Mouse (Mus musculus) liver, adult 2 months (tissue): ENCODE data around the gene Hexim2. TPM values are rescaled to one million over a fixed set of nuclear protein-coding genes. Genes with fewer than 3 reads are reported as not detected.

ENCODE experiments used
- DNase-seq: peaks from one replicate; pipeline ENCODE4 v3.0.0-alpha.2; 2011; ENCODE audit warnings: low read depth, low spot score; ENCODE audit errors: extremely low read depth
- H3K27ac ChIP-seq: fragments of 200-500 bp; replicated peaks from 2 replicates; pipeline ENCODE4 v1.5.1; 2012; ENCODE audit warnings: low read depth, mild to moderate bottlenecking, control low read depth, inconsistent platforms, low read length; ENCODE audit not compliant: insufficient read depth
- H3K27me3 ChIP-seq: fragments of 200-500 bp; 2 replicates; pipeline ENCODE4 v1.6.1; 2012; ENCODE audit warnings: mild to moderate bottlenecking, moderate library complexity, low read length, inconsistent platforms; ENCODE audit not compliant: control insufficient read depth, insufficient read depth
- H3K36me3 ChIP-seq: fragments of 200-500 bp; 2 replicates; pipeline ENCODE4 v1.6.1; 2012; ENCODE audit warnings: low read length, inconsistent platforms; ENCODE audit not compliant: control insufficient read depth, insufficient read depth
- H3K4me1 ChIP-seq: fragments of 200-500 bp; 2 replicates; pipeline ENCODE4 v1.6.1; 2011; ENCODE audit warnings: low read length; ENCODE audit not compliant: control insufficient read depth, insufficient read depth
- H3K4me3 ChIP-seq: fragments of 200-500 bp; 2 replicates; pipeline ENCODE4 v1.5.1; 2011; ENCODE audit warnings: low read depth, mild to moderate bottlenecking, control low read depth, low read length, moderate library complexity; ENCODE audit not compliant: insufficient read depth
- H3K79me2 ChIP-seq: fragments of 200-500 bp; 2 replicates; pipeline ENCODE4 v1.6.1; 2012; ENCODE audit warnings: inconsistent platforms, mild to moderate bottlenecking, low read length, moderate library complexity; ENCODE audit not compliant: control insufficient read depth, insufficient read depth
- H3K9ac ChIP-seq: fragments of 200-500 bp; 2 replicates; pipeline ENCODE4 v1.6.1; 2012; ENCODE audit warnings: low read depth, mild to moderate bottlenecking, control low read depth, inconsistent platforms, low read length
- CTCF ChIP-seq: fragments of 200-500 bp; IDR thresholded peaks from 2 replicates; pipeline ENCODE4 v1.5.1; 2011; ENCODE audit warnings: low read depth, low read length, control low read depth
- POLR2A ChIP-seq: fragments of 200-500 bp; IDR thresholded peaks from 2 replicates; pipeline ENCODE4 v1.6.1; 2011; ENCODE audit warnings: low read length, control low read depth; ENCODE audit not compliant: insufficient read depth; ENCODE audit errors: extremely low read depth
- WGBS: fragments of 180-500 bp; shearing (Covaris S2); methylation state at CpG from one replicate; pipeline ENCODE4 v1.1.7; 2018; 5-methylcytosine and 5-hydroxymethylcytosine counted together
- polyA plus RNA-seq: library from polyadenylated mRNA; depleted of rRNA; stranded (reverse); fragments of >200 nt; gene quantifications from 2 replicates; pipeline ENCODE4 v1.2.3, GENCODE M21; 2012; rRNA removed
- total RNA-seq: library from RNA; depleted of rRNA; stranded (reverse); fragments of >200 nt; gene quantifications from 2 replicates; pipeline ENCODE4 v1.2.3, GENCODE M21; 2014; rRNA removed

Gene Hexim2
- total RNA-seq = 1.3 and 1.8 TPM in 2 replicates
- polyA plus RNA-seq = 1.6 and 1.9 TPM in 2 replicates

DNA sequence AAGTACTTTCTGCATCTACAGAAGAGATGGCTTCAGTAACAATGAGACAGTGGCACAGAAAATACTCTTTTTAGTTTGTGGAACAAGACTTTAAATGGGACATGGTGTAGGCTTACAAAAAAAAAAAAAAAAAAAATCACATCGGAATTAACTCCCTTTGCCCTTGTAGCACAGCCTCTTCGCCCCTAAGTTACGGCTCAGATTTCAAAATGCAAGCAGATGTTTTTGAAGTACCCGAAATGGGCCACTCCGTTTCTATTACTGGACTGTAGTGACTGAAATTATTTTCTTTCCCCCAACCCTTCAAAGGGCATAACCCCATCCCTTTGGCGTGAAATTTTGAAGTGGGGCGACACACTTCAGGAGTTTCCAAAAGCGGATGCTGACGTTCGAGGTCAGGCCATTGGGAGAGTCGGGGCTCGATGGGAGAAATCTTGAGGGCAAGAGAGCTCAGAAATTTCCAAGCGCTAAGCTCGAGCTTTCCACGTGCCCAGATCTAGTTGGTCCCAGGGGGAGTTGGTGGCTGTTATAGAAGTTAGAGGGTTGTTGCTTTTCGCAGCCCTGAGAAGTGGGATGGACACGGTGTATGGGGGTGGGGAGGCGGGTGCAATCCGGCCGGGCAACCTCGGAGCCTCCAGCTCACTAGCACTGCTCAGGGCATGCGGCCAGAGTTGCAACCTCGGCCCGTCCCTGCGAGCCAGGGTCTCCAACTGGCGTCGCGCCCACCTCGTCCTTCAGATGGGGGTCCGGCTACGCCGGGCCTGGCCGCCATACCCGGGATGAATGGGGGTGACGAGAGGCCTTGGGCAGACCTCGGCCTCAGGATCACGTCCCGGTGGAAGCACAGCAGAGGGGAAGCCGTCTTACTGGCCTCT is at the start of gene Hexim2:
Gene Hexim2, plus strand, starts transcription at position 729 of the 875 bp plus-strand sequence.
- Histone ChIP-seq H3K79me2 (peaks cover 17% of the 10 kb centered on the region; the same call in 1 of the 2 replicates), H3K4me1 (peaks cover 14% of the 10 kb centered on the region), H3K27me3 (no peaks in the 10 kb centered on the region), H3K36me3 (no peaks in the 10 kb centered on the region), H3K4me3 (peak within 1 kb of the TSS; percentile 93), H3K9ac (peak within 1 kb of the TSS; percentile 99), H3K27ac (peak within 1 kb of the TSS; percentile 96)
- DNase-seq = no peak
- no peak for TF ChIP-seq POLR2A
- no peak for TF ChIP-seq CTCF
- under 1% methylated on average over 39 of the region's 39 CpGs for whole genome bisulfite sequencing

DNA sequence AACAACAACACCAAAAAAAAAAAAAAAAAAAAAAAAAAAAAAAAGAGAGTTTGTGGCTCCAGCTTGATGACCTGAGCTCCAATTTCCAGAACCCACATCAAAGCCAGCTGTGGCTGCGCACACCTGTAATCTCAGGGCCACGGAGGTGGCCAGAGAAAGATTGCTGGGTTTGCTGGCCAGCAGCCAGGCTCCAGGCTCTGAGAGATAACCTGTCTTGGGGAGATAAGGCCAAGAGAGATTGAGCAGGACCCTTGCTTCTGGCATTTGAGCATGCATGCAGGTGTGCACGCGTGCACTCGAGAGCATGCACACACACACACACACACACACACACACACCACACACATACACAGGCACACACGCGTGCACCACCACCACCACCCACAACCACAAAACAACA is 38.9 kb upstream of the Hexim2 start:
- no peaks in the 10 kb centered on the region for H3K27me3 ChIP-seq
- H3K79me2 ChIP-seq = no peaks in the 10 kb centered on the region
- H3K27ac ChIP-seq = no peak overlapping the region
- WGBS = 79% methylated on average over 7 of the region's 7 CpGs
- H3K9ac ChIP-seq = no peak overlapping the region
- H3K4me3 ChIP-seq = no peak overlapping the region
- no peaks in the 10 kb centered on the region for H3K36me3 ChIP-seq
- H3K4me1 ChIP-seq = no peaks in the 10 kb centered on the region
- TF ChIP-seq POLR2A = no peak
- no peak for TF ChIP-seq CTCF
- DNase-seq = no peak

DNA sequence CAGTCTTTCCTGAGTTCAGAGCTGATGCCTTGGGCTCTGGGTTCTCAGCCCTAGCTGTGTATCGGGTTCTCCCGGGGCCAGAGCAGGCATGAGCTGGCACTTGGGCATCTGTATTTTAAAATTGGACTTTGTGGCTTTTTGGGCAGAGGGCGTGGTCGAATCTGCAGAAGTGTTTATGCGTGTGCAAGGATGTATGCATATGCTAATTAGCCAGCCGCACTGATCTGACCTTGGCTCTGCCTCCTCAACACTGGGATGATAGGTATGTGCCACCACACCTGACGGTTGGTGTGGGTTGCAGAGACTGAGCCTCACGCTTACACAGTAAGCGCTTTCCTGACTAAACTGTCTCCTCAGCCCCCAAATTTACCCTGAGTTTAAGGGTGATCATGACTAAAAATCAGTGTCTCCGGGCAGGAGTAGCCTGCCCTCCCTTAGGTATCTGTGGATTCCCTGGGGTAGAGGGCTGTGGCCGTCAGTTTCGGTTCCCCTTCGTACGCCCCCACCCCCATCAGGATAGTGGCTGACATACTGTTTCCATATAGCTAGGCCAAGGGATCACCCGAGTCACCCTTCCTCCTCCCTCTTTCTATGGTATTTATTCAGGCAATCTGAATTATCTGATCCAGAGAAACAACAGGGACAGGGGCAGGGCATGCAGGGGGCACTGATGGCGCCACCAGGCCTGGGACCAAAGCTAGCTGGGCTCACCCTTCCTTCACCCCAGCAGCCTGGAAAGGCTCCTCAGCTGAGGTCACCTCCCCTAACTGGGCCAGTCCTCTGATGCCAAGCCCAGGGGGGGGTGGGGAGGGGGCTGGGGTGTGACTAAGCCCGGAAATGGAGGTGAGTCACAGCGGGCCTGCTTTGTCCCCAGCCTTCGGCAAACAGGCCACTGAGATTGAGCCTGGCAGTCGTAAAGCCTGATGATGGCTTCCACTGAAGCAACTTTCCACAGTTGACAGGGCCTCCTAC is 38.1 kb upstream of the Hexim2 start:
- no peak for TF ChIP-seq POLR2A
- TF ChIP-seq CTCF = no peak
- H3K27ac ChIP-seq = no peak overlapping the region
- no peaks in the 10 kb centered on the region for H3K36me3 ChIP-seq
- H3K4me3 ChIP-seq = no peak overlapping the region
- 81% methylated on average over 20 of the region's 20 CpGs for WGBS
- no peak overlapping the region for H3K9ac ChIP-seq
- no peak for DNase-seq
- H3K79me2 ChIP-seq = no peaks in the 10 kb centered on the region
- H3K4me1 ChIP-seq = no peaks in the 10 kb centered on the region
- no peaks in the 10 kb centered on the region for H3K27me3 ChIP-seq

DNA sequence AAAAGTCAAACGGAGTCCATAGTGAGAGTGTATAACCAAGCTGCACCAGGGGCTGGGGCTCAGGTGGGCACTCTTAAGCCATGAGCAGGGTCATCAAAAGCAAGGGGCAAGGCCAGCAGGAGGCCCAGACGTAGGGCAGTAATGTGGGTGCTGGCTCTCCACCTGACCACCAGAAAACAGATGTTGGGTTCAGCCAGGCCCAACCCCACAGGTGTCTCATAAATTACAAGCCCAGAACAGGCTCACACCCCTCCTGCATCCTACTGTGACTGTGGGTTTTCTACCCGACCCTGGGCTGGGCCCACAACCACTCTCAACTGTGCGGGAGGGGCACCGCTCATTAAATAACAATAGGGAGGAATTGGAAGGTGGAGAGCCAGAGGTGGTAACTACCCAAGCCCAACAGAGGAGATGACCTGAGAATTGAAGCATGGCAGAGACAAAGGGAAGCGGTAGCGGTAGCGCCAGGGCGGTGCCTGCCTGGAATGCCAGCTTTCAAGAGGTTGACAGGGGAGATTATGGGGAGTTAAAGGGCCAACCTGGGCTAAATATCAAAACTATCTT is 37.0 kb upstream of the Hexim2 start:
- WGBS = 91% methylated on average over 9 of the region's 9 CpGs
- DNase-seq = no peak
- H3K9ac ChIP-seq = no peak overlapping the region
- H3K4me3 ChIP-seq = no peak overlapping the region
- TF ChIP-seq POLR2A (no peak), CTCF (no peak)
- no peaks in the 10 kb centered on the region for H3K36me3 ChIP-seq
- no peak overlapping the region for H3K27ac ChIP-seq
- no peaks in the 10 kb centered on the region for H3K4me1 ChIP-seq
- no peaks in the 10 kb centered on the region for H3K27me3 ChIP-seq
- H3K79me2 ChIP-seq = no peaks in the 10 kb centered on the region

DNA sequence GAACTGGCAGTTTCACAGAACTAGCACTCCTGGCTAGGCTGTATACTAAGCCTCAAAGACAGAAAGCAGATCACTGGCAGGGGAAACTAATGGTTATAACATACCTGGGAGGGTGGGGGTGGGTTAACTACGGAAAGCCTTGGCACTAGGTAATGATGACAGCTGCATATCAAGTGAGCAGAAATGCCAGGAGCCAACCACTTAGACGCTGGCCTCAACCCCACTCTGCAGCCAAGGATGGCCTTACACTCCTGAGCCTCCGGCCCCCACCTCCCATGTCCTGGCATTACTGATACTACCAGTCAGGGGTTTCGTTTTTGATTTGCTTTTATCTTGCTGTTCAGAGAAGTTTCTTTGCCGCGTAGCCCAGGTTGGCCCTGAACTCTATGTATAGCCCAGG is 36.4 kb upstream of the Hexim2 start:
- H3K27me3 ChIP-seq = no peaks in the 10 kb centered on the region
- no peaks in the 10 kb centered on the region for H3K36me3 ChIP-seq
- no peak for DNase-seq
- H3K9ac ChIP-seq = no peak overlapping the region
- H3K4me3 ChIP-seq = no peak overlapping the region
- WGBS = 93% methylated on average over 6 of the region's 6 CpGs
- H3K4me1 ChIP-seq = no peaks in the 10 kb centered on the region
- H3K27ac ChIP-seq = no peak overlapping the region
- H3K79me2 ChIP-seq = no peaks in the 10 kb centered on the region
- TF ChIP-seq CTCF (no peak), POLR2A (no peak)
